Mouse (Mus musculus): ENCODE measurements around the gene Hist2h2aa1. TPM values are rescaled to one million over a fixed set of nuclear protein-coding genes. Genes with fewer than 3 reads are reported as not detected.

Gene Hist2h2aa1
- polyA plus RNA-seq, 2 experiments from 2014 or later: 46.6 TPM; not detected in 1

DNA sequence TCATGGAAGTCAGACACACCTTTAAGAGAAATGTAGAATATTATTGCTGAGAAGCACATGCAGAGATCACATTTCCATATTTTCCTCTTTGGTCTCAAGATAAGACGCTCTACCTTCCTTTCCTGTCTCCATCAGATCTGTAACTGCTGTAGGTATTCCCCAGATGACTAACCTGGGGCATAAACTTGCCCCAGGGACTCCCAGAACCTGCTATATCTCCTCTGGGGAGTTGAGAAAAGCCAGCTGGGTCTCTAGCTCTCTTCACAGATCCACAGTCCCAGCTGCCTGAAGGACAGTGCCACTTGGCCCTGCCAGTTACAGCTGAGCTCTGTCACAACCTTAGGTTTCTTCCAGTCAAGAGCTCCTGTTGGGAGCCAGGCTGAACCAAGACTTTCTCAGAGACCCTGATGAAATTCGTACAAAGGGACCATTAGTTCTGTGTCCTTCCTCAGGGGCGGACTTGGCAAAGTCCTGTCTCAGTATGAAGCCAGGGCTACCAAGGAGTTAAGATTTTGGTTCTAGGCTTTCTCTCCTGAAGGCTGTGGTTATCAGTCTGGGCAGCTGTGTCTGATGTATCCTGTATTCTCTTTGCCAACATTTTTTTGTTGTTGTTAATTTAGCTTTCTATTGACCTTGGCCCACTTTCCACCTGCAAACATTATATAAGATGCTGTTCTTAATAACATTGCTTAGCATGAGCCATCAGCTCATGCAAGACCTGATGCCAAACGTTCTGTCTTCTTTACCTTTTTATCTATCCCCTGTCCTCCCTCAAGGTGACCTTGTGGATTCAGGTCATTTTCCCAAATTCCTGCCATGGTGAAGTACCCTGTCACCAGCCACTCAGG, 14.2 kb upstream of the Hist2h2aa1 start:
- no peak for ATAC-seq

DNA sequence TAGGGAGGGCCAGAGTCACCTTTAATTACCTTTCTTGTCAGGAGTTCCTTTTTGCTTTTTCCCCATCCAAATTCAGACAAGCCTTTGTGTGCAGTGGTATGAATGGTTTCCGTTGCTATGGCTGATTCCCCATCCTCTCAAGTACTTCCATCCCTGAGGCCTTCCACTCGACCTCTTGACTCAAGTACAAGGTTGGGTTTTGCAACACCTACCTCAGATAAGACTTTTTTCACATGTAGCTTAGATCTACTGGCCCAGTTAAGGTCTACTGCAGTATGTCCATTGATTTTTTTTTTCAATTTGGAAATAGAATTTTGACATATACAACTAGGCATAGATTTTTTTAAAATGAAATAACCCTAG, 13.6 kb upstream of the Hist2h2aa1 start:
- no peak for ATAC-seq

DNA sequence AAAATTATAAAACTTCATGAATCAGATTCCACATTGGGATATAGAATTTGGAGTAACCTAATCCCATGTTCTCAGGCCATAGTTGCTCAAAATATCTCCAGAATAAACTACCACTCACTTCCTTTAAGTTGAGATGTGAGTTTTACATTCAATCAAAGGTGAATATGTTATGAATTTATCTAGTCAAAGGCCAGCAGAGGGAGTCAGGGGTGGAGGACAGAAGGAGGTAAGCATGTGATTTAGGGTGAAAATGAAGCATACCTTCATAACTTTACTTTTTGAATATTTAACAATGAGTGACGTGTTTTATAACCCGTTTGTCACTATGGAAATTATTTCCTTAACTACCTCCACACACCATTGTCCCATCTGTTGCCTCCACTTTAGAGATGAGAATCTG, 10.4 kb upstream of the Hist2h2aa1 start:
- ATAC-seq: no peak

DNA sequence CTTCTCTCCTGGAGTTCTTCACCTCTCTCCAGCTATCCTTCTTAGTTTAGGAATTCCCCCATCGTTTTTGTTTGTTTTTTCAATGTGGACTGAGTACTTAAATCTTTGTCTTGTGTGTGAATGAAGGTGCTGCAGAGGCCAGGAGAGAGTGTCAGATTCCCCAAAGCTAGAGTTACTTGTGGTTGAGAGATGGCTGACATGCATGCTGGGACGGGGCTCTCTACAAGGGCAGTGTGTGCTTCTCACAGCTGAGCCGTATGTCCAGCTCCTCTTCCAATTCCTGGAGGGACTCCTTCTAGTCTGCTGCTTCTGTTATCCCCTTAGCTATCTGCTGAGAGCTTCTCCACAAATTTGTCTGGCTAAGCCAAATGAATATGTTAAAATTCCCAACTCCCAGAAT, 9.5 kb upstream of the Hist2h2aa1 start:
- ATAC-seq: no peak

DNA sequence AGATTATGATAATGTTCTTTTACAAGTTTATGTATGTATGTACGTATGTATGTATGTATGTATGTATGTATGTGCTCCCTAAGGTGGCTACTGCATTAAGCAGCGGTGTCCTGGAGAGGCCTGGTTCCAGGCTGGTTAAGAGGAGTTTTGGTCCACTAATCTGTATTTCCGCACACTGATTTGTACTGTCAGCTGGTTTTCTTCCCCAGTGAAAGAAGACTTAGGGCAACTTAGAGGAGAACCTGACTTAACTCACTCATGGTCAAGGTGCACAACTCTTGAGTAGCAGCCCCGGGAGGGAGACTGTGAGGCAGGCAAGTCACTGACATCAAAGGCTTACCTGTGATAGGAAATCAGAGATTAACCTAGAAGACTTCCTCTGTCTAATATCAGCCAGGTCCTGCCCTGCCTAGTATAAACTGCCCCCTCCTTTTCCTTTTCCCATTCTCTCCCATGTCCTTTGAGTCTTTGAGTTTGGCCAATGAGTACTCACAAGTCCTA, 8.4 kb upstream of the Hist2h2aa1 start:
- no peak for ATAC-seq

DNA sequence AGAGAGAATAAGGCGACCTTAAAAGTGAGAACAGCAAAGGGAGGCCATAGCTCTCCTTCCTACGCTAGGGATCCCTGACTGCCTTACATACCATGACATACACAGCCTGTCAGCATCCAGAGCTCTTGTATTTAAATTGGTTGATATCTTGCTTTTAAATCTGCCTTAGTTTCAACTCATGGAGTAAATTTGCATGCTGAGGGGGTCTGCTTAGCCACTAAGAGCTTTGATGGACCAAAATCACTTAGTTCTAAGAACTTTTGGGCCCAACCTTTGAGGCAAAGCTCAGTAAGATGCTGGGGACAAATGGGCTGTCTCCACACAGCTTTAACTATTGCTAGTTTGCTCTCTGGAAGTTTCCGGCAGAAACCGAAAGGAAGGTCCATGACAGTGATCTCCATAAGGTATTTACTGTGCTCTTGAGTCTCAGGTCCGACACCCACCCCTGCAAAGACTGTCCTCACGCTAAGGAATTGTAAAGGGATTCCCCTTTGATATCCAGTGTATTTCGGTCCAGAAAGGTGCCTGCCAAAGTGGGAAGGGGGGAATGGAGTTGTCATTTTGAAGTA, 7.9 kb upstream of the Hist2h2aa1 start:
- ATAC-seq: no peak

DNA sequence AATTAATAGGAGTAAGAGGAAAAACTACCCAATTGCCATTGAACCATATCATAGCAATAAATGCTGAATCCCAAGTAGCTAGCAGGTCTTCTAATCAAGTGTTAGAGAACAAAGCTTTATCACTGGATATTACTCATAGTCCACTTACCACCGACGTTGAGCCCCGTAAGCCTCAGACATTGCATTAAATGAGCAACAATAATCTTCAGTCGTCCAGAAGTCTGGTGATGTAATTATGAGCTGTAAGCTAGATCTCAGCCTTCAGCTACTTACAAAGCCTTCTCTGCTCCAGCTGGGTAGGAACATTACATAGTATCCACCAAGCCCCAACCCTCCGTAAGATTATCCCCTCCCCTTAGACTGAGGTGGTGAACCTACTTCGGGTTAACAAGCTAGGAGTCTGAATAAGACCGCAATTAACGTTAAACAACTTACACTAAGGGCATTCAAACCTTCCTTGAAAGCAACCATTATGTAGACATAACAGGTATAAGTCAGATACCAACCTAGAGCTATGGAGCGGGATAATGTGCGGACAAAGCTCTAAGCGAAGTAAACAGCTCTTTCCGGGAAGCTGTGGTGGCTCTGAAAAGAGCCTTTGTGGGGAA, 7.3 kb upstream of the Hist2h2aa1 start:
- no peak for ATAC-seq

DNA sequence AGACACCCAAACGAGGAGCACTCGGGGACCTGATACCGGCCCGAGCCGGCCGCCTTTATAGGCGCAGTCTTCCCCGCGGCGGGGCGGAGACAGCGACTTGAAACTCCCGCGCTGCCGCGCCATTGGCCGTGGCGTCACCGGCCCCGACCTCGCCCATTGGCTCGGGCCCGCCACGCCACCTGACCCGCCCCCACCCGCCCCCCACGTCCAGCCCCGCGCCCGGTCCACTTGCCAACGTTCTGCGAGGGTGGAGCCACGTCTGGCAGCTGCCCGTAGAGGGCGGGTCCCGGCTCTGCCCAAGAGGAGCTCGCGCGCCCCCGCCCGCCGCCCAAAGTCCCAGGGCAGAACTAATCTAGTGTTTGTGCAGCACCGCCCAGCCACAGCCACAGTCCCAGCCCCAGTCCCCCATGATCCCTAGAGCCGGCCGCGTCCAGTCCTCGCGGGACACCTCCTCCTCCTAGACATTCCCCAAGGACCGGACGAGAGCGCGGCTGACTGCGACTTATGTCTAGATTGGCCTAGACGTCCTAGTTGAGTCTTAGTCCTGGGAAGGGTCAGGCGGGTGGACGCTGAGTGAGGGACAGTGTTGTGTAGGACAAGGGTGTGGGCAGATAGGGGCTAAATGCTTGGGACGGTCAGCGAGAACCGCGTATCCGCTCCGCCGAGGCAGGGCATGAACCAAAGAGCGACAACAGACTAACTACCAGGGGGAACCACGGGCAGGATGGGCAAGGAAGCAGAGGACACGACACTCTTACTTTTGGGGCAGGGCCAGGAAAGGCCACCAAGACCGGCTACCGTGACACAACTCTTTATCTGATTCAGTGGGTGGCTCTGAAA, 6.1 kb upstream of the Hist2h2aa1 start, which contains the start of gene Hist2h3c2:
Hist2h3c2 (minus strand) TSS at position 174 of the 840 bp plus-strand sequence.
- ATAC-seq: peak; percentile 67

DNA sequence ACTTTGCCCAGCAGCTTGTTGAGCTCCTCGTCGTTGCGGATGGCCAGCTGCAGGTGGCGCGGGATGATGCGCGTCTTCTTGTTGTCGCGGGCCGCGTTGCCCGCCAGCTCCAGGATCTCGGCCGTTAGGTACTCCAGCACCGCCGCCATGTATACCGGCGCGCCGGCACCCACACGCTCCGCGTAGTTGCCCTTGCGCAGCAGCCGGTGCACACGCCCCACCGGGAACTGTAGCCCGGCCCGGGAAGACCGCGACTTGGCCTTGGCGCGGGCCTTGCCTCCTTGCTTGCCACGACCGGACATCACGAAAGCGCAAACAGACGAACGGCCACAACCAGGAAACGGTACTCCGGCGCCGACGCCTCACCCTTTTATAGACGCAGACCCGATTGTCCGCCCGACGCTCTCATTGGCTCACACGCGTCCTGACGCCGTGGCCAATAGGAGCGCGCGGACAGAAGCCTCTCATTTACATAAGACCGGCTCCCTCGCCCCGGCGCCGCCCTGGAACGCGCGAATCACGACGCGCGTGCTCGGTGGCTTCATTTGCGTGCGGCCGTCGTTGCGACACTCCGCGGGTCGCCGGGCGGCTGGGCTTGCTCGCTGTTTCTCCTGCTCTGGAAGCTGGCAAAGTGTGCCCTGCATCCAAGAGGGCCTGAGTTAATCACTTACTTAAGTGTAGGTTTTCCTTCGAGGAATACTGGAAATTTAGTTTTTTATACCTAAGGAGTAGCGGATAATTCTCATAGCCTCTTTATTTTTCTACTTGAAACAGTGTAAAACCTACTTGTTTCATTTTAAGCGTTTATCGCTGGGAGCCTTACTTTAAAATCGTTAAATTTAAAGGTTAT, 5.1 kb upstream of the Hist2h2aa1 start, which contains the start of gene Hist2h2aa2:
Hist2h2aa2 (minus strand) TSS at position 328 of the 850 bp plus-strand sequence.
- peak; percentile 75 for ATAC-seq

DNA sequence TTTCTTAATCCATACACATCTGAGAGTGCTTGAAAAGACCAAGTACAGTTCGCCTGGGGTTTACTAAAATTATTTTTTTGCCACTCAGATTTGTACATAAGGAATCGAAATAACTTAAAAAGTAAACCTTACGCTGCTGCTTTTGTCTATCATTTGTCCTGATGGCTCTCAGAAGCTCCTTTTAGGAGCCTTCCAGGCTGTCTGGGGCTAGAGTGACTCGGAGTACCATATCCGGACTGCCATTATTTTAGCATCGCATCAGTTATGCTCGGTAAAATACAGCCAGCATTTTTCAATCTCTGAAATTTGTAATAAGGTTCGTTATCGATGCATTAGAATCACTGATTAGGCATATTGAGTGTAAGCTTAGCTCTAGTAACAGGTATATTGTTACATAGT, 4.5 kb upstream of the Hist2h2aa1 start:
- no peak for ATAC-seq

DNA sequence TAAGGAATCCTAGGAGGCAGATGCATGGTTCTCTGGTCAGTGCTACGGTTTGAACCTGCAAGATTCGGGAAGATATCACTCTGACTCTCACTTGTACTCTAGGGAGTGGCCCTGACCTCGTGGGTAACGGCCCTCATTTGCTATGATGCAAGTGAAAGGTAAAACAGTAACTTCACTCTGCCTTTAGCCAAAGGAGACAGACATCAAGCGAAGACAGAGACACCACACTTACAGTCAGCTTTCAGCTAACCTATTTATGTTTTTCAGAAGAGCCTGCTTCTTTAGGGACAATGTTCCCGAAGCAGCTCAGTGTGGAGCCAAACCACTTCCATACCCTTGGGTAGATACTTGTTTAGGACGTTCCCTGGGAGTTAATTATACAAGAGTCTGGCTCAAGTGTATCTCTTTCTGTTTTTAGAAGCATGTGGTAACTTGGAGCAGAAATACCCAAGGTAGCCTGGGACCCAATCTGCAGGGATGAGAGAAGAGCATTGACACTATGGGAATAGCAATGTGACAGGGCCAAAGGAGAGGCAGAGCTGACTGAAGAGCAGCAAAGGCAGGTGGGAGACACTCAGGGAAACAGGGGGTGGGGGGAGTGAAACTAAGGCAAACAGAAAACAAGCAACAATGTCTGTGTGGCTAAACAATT, 1.2 kb upstream of the Hist2h2aa1 start:
- ATAC-seq: no peak

DNA sequence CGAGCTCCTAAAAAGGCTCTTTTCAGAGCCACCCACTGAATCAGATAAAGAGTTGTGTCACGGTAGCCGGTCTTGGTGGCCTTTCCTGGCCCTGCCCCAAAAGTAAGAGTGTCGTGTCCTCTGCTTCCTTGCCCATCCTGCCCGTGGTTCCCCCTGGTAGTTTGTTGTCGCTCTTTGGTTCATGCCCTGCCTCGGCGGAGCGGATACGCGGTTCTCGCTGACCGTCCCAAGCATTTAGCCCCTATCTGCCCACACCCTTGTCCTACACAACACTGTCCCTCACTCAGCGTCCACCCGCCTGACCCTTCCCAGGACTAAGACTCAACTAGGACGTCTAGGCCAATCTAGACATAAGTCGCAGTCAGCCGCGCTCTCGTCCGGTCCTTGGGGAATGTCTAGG, 721 bp downstream of the Hist2h2aa1 start:
- ATAC-seq: peak; percentile 33

DNA sequence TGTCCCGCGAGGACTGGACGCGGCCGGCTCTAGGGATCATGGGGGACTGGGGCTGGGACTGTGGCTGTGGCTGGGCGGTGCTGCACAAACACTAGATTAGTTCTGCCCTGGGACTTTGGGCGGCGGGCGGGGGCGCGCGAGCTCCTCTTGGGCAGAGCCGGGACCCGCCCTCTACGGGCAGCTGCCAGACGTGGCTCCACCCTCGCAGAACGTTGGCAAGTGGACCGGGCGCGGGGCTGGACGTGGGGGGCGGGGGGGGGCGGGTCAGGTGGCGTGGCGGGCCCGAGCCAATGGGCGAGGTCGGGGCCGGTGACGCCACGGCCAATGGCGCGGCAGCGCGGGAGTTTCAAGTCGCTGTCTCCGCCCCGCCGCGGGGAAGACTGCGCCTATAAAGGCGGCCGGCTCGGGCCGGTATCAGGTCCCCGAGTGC, 1.1 kb downstream of the Hist2h2aa1 start, which contains the start of gene Hist2h3c1:
Hist2h3c1 (plus strand) TSS at position 259 of the 430 bp plus-strand sequence.
- ATAC-seq: peak; percentile 56

DNA sequence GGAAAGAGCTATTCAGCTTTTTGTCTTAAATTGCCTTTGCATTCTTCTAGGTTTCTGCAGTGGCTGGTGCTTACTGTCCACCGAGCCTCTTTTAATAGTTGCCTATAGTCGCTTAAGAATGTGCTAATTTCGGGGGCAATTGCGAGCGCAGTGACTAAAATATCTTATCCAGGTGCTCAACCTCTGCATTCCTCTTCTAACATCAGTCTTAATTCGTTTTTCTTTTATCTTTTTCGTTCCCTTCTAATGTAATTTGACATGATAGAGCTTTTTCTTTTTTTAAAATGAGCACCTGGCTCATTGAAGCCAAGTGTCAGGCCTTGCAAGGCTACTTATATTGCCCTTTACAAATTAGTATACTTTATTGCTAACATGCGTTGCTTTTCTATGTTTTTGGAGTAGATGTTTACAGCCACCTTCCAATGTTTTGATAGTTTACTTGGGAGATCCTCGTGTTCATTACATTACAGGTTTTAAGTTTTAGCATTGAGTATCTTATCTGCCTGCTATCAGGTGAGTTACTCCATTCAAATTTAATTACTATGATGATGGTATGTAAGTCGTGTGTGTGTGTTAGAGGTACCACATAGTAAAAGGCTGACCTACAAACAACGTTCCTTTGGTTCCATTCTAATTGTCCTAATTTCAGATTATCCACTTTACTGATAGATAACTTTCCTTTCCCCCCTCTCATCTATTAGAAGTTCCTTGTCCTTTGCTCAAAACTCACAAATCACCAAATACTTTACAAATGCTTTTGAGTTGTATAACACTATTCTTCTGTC, 2.3 kb downstream of the Hist2h2aa1 start:
- no peak for ATAC-seq

DNA sequence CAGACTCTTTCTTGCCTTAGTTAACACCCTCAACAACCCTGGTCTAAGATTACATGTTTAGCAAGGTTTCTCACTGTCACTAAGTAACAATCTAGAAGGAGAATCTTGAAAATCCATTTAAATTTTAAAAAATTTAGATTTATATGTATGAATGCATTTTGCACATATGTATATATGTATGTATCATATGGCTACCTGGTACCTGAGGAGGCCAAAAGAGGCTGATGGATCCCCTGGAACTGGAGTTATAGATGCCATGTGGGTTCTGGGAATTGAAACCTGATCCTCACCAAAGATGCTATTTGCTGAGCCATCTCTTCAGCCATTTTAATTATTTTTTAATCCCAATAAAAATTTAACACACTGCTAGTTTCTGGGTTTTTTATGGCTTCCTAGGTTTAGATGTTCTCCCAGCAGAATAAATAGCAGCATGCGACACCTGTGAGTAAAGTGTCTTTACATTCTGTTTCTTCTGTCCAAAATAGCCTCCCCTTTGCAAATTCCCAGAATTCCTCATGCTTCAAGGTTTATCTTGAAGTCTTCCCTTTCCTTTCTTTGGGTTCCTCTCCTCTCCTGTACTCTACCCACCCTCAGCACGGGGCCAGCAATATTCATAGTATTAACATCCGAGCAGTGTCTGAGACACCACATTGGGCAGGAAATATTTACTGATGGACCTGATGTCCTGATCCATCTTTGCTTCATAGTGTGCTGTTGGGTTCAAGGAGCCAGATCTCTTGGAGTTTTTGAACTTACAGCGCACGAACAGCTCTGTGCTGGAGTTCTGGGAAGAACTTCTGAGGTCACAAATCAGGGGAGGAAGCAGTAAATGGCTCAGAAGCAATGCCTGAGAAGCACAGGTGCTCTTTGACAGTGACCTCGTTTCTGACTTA, 3.1 kb downstream of the Hist2h2aa1 start:
- no peak for ATAC-seq

DNA sequence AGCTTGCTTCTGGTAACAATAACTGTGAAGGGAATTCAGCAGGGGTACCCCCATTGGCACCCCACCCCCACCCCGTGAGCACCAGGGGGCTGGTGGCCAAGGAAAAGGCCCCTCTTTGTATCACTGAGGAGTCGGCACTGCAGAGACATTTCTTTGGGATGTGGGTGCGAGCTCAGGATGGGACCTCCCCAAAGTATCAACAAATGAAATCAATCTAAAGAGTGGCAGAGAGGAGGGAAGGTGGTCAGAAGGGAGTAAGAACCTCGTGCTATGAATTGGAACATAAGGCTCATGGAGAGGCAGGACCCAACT, 3.7 kb downstream of the Hist2h2aa1 start:
- no peak for ATAC-seq

DNA sequence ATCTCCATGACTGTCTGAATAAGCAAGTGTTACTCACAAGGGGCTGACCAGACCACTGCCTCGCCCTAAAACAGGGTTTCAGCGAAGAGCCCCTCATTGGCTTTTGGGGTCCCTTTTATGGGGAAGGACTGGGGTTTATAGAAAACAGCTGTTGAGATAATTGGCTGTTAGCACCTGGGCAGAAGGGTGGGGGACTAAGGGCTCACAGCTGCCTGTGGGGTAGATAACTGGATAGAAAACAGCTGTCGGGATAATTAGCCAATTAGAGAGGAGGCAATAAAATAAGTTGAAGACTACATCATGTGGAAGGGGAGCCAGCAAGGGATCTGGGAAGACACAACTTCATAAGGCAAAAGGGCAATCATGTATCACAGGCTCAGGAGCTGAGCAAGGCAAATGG, 5.6 kb downstream of the Hist2h2aa1 start:
- no peak for ATAC-seq

DNA sequence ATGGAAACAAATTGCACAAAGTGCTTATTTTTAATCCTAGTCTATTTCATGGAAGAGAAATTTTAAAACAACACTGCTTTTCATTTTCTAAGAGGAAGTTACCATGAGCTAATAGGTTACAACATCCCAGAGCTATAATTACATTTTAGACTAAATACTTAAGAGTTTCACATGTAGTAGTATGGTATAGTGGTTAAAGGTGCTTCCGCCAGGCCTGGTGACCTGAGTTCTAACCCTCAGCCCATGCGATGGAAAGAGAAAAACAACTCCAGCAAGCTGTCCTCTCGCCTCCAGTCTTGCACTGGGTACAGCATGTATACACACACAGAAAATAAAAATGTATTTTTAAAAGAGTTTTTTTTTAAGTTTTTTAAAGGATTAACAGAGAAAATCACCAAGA, 6.5 kb downstream of the Hist2h2aa1 start:
- no peak for ATAC-seq

DNA sequence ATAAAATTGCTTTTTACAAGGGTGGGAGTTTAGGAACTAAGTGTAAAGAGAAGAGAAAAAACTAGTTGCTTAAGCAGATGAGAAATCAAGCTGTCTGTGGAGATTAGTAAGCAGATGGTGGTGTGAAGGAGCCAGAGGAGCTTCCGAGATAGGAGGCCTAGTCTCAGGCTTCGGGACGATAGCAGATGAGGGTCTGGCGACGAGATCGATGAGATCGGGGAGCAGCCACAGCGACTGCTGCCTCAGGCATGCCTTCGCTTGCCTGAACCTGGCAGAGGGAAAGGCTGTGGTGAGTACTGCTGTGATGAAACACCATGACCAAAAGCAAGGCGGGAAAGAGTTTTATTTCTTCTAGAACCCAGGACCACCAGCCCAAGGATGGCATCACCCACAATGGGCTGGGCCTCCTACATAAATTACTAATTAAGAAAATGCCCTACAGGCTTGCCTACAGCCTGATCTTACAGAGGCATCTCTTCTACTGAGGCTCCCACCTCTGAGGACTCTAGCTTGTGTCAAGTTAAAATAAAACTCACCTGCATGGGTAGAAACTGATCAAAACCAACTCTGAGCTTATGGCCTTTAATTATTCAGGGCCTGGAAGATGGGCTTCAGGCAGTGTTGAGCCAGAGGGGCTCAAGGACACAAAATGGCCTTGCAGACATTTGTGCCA, 9.5 kb downstream of the Hist2h2aa1 start:
- ATAC-seq: no peak
